Mouse (Mus musculus): ENCODE data around the gene Mpeg1. TPM values are rescaled to one million over a fixed set of nuclear protein-coding genes. Genes with fewer than 3 reads are reported as not detected.

Gene Mpeg1
- total RNA-seq, 2 experiments from 2014 or later = 15.1 to 16.1 TPM

DNA sequence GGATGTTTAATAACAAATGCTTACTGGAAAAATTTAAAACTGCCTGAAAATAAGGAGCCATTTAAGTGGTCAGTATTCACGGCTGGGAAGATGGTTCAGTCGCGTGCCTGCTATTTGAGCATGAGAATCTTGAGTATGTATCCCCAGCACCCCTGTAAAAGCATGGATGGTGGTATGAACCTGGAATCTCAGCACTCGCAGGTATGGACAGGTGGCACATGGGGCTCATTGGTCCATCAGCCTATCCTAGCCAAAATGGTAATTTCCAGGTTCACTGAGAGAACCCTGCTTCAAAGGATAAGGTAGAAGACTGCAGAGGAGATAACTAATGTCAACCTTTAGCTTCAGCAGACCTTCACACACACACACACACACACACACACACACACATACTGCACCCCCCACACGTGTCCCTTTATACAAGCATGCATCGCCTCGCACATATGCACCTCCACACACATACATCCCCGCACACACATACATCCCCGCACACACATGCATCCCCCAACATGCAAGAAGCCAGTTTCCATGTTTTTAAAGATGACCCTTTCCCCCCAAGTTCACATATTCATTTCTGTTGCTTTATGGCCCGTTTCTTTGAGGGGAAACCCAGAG is 5.1 kb downstream of the Mpeg1 start:
- no peak for DNase-seq

GRCm38 (mm10) chr19:12466204-12466603 is 5.6 kb downstream of the Mpeg1 start:
- peak; percentile 71 for DNase-seq

GRCm38 (mm10) chr19:12467436-12467835 is 6.9 kb downstream of the Mpeg1 start:
- peak; percentile 60 for DNase-seq

GRCm38 (mm10) chr19:12471866-12472265 is 11.3 kb downstream of the Mpeg1 start:
- no peak for DNase-seq

DNA sequence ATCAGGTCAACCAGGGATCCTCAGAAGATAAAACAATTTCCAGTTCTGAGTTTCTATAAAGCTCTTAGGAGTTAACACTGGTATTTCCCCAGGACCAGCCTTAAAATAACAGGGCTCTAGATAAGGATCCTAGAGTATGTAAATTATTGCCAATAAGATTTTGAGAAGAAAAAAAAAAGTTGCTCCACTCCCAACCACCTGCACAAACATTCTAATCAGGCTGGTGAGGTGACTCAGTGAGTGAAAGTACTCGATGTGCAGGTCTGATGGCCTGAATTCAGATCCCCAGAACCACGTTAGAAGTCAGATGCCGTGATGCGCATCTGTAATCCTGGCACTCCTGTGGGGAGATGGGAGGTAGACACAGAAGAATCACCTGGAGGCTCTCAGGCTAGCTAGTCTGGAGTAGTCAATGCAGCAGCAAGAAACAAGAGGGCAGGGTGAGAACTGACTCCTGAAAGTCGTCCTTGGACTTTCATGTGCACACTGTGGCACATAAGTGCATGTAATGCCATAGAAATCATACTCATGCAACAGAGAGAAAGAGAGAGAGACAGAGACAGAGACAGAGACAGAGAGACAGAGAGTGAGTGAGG is 11.9 kb downstream of the Mpeg1 start:
- no peak for DNase-seq

- no peak for DNase-seq
These were observed 12.6 kb downstream of the Mpeg1 start for GRCm38 (mm10) chr19:12473201-12473641.

DNA sequence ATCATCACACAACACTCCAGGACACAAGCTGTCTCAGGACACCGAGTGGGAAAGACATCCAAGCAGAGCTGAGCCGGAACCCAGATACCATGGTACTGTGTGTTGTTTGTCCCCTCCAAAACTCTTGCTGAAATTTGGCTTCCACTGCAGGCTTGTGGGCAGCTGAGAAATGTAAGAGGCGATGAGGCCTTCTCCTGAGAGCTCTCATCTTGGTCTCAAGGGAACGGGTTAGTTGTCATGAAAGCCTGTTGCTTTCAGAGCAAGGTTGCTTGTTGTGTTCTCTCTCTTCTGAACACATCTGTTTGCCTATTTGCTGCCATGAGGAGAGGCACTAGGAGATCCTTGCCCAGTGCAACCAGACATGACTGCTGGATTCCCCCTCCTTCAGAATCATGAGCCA is 13.4 kb downstream of the Mpeg1 start:
- no peak for DNase-seq

DNA sequence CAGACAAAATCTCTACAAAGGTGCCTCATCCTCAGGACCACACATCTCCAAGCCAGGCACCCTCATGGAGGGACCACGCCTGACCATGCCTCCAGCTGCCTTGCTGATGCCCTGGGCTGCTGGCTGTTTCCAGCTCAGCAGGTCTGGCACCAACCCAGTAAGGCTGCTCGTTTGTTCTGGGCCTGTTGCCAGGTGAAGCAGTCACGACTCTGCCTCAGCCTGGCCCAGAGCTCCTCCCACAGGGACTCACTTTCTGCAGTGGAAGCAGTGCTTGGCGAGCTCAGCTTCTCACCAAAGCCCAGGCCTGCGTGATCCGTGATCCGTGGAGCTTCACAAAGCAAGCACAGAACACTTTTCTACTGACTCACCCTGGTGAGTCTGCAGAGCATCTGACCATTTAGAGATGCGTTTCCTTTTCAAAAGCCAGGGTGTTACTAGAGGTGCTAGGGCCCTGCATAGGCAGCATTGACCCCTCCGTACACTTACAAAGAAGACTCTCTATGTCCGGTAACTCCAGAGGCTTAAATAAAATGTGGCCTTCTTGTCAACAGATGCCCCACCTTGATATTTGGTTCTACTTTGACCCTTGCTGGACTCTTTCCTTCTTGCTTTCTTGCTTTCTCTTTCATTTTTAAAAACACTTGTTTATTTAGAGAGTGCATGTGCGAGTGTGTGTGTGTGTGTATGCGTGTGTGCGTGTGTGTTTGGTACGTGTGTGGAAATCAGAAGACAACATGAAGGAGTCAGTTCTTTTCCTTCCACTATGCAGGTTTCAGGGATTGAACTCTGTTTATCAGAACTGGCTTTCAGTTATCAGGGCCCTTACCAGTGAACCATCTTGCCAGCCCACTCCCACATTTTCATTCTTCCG is 15.0 kb downstream of the Mpeg1 start:
- peak; percentile 97 for DNase-seq

DNA sequence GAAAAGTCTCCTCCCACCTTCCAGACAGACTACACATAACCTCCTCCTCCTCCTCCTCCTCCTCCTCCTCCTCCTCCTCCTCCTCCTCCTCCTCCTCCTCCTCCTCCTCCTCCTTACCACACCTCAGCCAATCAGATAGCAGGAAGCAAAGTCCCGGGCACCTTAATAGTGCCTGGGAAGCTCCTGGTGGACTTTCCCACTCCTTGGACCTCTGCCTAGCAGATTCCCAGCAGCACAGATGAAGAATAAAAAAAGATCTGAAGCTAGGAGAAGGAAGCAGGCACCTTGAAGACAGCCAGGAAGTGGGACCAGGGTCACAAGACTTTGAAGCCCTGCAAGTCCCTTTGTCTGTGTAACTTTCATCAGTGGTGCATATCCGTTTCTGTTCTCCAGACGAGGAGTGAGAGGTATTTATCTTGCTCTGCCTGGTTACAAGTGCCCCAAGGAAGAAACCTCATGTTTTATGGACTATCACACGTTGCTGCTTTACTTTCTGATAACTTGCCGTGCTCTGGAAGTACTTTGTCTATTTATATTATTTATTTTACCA is 16.2 kb downstream of the Mpeg1 start:
- no peak for DNase-seq

DNA sequence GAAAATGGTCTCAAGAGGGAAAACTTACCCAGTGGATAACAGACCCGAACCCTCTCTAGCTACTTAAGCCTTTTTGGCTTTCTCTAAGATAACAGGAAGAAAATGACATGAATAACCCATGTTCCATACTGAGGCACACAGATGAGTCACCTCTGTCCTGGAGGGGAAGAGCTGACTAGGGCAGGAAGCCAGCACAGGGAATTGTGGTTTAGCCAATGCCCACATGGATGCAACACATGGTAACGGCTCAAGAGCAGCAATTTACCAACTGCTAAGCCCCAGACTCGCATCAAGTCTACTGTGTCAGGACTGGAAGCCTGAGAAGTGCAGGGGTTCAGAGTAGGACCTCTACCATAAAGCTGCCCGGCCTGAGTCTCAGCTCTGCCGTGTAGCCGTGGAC is 17.8 kb downstream of the Mpeg1 start:
- no peak for DNase-seq

DNA sequence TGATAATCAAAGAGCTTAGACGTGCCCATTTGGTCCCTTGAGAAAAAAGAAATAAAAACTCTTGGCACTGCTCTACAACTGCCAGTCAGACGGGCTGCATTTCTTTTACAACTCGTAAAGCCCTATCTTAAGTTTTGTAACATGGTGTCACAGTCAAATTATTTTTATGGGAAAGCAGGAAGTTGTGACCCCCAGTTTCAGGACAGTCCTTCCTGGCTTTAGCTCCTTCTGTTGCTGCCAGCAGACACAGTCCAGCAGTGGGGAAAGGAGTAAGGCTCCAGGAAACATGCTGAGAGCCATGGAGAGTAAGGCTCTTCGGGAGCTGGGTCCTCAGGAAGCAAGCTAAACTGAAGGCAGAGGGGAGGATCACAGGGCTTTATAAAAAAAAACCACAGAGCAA is 23.2 kb downstream of the Mpeg1 start:
- peak; percentile 44 for DNase-seq

DNA sequence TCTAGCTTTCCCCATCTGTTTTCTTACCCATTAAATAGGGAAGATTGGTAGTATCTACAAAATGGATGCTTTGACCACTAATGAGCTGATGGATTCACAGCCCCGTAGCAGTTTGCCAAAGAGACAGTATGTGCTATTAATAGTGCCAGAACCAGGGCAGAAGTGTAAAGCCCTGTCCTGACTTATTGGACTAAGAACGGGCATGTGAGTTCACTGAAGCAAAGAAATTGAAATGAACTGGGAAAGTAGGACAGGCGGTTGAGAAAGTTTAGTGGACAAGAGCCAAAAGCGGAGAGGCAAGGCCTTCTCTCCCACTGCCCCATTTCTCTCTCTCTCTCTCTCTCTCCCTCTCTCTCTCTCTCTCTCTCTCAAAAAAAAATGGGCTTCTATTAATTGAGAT is 23.6 kb downstream of the Mpeg1 start:
- no peak for DNase-seq

DNA sequence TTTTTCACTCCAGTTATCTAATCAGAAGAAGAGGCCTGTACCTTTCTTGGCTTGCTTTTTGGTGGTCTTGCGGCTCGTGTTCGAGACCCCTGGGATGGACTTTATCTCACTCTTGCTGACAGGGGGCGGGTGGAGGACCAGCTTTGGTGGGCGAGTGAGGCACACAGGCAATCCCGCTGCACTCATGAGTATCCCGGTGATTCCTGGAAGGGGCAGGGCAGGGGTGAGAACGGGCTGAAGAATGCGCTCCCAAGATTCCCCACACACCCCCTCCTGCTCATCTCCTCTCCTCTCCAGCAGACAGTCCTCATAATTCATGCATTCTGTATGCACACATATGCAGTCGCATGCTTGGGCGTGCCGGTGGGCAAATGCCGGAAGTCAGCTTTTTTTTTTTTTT is 24.6 kb downstream of the Mpeg1 start:
- DNase-seq = no peak

DNA sequence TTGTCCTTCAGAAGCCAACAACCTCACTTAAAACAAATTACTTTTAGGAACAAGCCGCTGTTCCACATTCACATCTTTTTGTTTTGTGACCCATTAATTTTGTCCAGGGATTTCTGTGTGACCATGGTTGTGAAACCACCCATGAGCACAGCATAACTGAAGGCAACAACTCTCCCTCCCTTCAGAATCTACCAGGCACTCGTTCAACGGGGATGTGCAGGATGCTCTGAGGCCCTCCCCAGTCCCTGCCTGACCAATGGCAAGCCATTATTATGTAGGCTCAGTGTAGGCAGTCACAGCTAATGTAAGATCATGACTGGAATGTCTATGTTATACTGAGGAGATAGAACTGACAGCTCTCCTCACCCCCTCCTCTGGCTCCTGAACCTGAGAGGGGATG is 25.1 kb downstream of the Mpeg1 start:
- no peak for DNase-seq

GRCm38 (mm10) chr19:12486875-12487274 is 26.3 kb downstream of the Mpeg1 start:
- peak; percentile 91 for DNase-seq

DNA sequence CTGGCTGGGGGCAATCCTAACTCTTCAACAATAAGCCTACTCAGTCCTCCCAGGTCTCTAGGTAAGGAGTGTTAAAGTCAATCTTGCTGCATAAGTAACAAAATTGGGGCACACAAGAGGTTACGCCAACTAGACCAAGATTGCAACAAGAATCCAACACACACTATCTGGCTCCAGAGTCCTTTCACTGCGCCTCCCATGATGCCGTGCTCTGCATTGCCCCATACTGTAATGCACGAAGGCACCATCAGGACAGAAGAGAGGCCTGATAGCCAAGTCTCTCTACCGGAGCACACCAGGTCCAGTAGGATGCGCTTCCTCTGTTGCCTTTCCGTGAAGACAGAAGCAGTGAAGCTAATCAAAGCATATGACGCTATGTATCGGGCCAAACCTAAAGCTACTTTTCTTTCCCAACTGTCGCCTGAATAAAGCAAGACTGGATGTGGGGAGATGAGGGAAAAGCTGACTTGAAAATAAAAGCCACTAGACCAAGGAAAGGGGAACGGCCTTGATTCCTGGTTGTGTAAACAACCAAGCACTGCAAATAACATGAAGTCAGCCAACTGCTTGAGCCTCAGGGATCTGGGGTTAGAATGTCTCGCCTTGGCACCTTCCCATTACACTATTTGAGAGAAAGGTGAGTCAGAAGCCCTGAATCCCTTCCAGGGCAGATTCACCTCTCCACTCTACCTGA is 27.1 kb downstream of the Mpeg1 start:
- DNase-seq = no peak

- peak; percentile 49 for DNase-seq
These were observed 27.8 kb downstream of the Mpeg1 start for GRCm38 (mm10) chr19:12488205-12488966.

DNA sequence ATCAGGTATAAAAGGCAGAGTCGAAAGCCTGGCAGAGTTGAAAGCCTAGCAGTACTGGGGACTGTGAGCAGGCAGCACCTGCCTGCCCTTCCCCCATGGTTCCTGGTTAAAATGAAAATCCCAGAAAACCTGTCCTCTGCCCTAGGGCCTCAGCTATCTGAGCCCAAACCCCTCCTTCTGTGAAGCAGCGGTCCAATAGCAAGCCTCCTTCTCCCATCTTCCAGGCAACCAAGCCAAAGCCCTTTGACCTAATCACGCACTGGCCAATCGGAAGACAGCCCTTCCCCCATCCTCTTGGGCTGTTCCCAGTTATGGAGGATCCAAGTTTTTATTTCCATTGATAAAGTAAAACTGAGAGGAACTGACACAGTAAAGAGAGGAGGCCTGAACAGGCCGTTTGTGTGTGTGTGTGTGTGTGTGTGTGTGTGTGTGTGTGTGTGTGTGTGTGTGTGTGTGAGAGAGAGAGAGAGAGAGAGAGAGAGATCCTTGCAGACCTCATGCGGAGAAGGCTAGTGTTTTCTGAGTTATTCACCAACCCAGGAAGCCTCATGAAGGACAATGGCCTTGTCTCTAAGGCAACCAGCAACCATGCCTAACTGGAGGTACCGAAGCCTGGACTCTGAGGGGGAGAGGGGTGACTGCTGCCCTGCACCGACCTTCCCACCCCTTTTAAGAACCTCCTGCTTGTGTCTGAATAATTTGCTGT is 28.5 kb downstream of the Mpeg1 start:
- DNase-seq = peak; percentile 79

DNA sequence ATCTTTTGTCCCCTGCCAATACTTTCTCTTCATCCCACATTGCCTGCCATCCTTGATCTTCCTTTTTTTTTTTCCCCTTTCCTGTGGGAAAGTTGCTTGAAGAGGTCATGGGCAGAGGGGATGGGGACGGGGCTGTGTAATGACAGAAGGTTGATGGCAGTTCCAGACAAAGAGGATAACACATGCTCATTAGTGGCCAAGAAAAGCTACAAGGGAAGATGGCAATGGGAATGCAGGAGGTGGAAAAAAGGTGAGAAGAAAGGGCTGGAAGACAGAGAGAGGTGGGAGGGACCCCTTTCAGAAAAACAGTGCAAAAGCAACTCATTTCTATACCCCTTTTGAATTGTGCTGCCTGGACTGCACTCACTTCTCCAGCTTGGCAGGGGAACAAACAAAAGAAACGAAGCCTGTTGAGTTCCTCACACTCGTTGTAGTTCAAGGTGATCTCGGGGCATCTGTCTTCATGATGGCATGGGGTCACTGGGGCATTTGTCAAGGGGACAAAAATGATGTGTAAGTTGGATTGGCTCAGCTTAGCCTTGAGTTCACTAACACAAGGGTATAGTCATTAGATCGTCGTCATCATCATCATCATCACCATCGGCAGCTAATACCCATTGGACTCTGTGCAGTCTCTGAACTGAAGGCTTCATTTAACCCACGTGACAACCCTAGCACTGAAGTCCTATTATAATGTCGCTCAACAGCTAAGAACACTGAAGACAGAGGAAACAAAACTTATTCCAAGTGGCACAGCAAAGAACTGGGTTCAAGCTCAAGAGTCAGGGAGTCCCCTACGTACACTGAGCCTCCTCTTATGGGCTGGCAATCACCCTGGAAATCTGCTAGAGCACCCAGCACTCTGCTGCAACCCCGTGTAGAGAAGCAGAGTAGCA is 29.3 kb downstream of the Mpeg1 start:
- peak; percentile 62 for DNase-seq

GRCm38 (mm10) chr19:12491636-12492035 is 31.1 kb downstream of the Mpeg1 start:
- DNase-seq = no peak
